Mouse (Mus musculus) ES-Bruce4 (cell line): ENCODE data around the gene Uxt.

ENCODE experiments used
- CTCF ChIP-seq: IDR thresholded peaks from one replicate; pipeline ENCODE4 v1.8.1; 2011; ENCODE audit warnings: low read depth, low read length
- EP300 ChIP-seq: IDR thresholded peaks from 2 replicates; pipeline ENCODE4 v1.6.1; 2011; ENCODE audit warnings: low read depth, low read length; ENCODE audit not compliant: insufficient read depth
- POLR2A ChIP-seq: IDR thresholded peaks from one replicate; pipeline ENCODE4 v1.8.1; 2011; ENCODE audit warnings: low read length; ENCODE audit not compliant: insufficient read depth

- TF ChIP-seq POLR2A (no peak), CTCF (no peak), EP300 (no peak)
These were observed 46.7 kb downstream of the Uxt start for GRCm38 (mm10) chrX:20915075-20915474.
